Mouse (Mus musculus) frontal cortex, postnatal 10 days (tissue): ENCODE results near the gene Pi16.
"Not testable (repeated sequence)": the region's sequence is repeated elsewhere in the genome, so short reads cannot be mapped to it uniquely, and the experiment has no call there.

Experiments used
- DNase-seq, 2 experiments: peaks; one replicate each; pipeline ENCODE4 v3.0.0; 2022; ENCODE audit warnings: low spot score in 2 of 2, mixed read lengths in 1 of 2

Pi16 gene

GRCm38 (mm10) chr17:29330671-29331410 is 13.4 kb downstream of the Pi16 start:
- no peak for DNase-seq

GRCm38 (mm10) chr17:29332186-29332685 is 14.8 kb downstream of the Pi16 start:
- no peak for DNase-seq

- no peak for DNase-seq
Measured at GRCm38 (mm10) chr17:29336266-29336990, 18.9 kb downstream of the Pi16 start.

GRCm38 (mm10) chr17:29337979-29338823 is 20.7 kb downstream of the Pi16 start:
- DNase-seq = peak in 1 of 2 experiments; percentile 65

- no peak for DNase-seq
Measured at GRCm38 (mm10) chr17:29339170-29339768, 21.8 kb downstream of the Pi16 start.

GRCm38 (mm10) chr17:29340406-29341261 is 23.2 kb downstream of the Pi16 start:
- no peak for DNase-seq

GRCm38 (mm10) chr17:29341591-29342003 is 24.1 kb downstream of the Pi16 start:
- DNase-seq = peak in 1 of 2 experiments; percentile 58

GRCm38 (mm10) chr17:29342010-29342910 is 24.8 kb downstream of the Pi16 start:
- DNase-seq = no peak

GRCm38 (mm10) chr17:29343241-29343640 is 25.8 kb downstream of the Pi16 start:
- DNase-seq = no peak

- no peak for DNase-seq
Measured at GRCm38 (mm10) chr17:29345272-29345671, 27.8 kb downstream of the Pi16 start.

GRCm38 (mm10) chr17:29346496-29347125 is 29.1 kb downstream of the Pi16 start:
- peak; percentile 61 to 67 for DNase-seq

GRCm38 (mm10) chr17:29347126-29347644 is 29.7 kb downstream of the Pi16 start:
- DNase-seq = peak; percentile 50 to 64

- peak; percentile 94 to 97 for DNase-seq
Measured at GRCm38 (mm10) chr17:29347645-29348256, 30.3 kb downstream of the Pi16 start, which contains the start of gene Mtch1. Gene Mtch1 (minus strand): TSS chr17:29347934.

GRCm38 (mm10) chr17:29348996-29349395 is 31.5 kb downstream of the Pi16 start:
- DNase-seq = no peak

GRCm38 (mm10) chr17:29351056-29351455 is 33.6 kb downstream of the Pi16 start:
- DNase-seq = not testable (repeated sequence)

- DNase-seq = no peak
Measured at GRCm38 (mm10) chr17:29355461-29355840, 38.0 kb downstream of the Pi16 start.

- DNase-seq = peak in 1 of 2 experiments; percentile 56
Measured at GRCm38 (mm10) chr17:29355841-29356478, 38.5 kb downstream of the Pi16 start.

GRCm38 (mm10) chr17:29356479-29356856 is 39.0 kb downstream of the Pi16 start:
- peak; percentile 59 to 77 for DNase-seq
